Mouse (Mus musculus): ENCODE data around the gene Camk1.

GRCm38 (mm10) chr6:113296639-113297038, 47.1 kb downstream of the Camk1 start:
- TF ChIP-seq CTCF (IDR thresholded peaks at IDR 0.05; ENCODE audit: control insufficient read depth, insufficient read depth, insufficient read length) (no peak), MYOD1 (IDR thresholded peaks at IDR 0.05; ENCODE audit: control insufficient read depth, insufficient read length, low read depth) (no peak), MAX (IDR thresholded peaks at IDR 0.05) (no peak), MYOG (IDR thresholded peaks at IDR 0.05; ENCODE audit: control insufficient read depth, extremely low read depth, insufficient read length) (no peak)

Measured in C2C12 (cell line).